Mouse (Mus musculus): ENCODE data around the gene 1700001J03Rik.

DNA sequence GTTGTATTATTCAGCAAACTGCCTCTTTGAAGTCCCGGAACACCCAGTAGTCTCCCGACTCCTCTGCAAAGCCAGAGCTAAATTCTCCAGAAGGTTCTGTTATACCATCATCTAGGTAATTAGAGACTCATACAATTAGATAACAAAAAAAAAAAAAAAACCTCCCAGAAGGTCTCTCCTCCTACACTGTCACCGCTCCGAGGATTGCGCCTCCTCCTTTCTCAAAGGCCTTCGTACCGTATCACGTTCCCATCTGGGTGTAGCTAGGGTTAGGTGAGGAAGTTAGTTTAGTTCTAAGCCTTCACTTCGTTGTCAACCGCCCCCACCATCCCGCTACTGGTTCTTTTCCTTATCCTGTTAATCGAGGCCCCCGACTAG, 35.4 kb upstream of the 1700001J03Rik start:
- TF ChIP-seq CTCF (IDR thresholded peaks at IDR 0.05; ENCODE audit: low read depth) (no peak), EP300 (IDR thresholded peaks at IDR 0.05; ENCODE audit: low read depth) (no peak)

Data from liver, postnatal 0 days (tissue).